Mouse (Mus musculus): Measurements from ENCODE around the gene Fam71e2. TPM values are rescaled to one million over a fixed set of nuclear protein-coding genes. Genes with fewer than 3 reads are reported as not detected.

Gene Fam71e2
- polyA plus RNA-seq, 1 experiment from 2014 or later: not detected

DNA sequence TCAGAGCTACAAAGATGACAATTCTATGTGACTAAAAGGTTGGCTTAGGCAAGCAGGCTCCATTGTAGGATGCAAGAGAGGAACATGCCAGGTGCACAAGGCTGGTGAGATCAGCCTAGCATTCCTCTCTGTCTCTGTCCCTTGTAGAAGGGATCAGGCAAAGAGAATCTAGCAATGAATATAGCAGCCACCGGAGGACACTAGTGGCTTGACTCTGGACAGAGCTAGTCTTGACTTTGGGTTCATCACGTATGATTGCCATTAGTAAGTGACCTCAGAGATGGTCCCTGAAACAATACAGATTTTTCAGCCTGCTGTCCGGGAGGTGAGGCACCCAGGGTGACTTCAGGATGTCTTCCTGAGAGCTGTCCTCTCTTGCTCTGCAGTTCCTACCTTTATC lies 58.5 kb downstream of the Fam71e2 start:
- no peak overlapping the region for H3K27ac ChIP-seq
- H3K4me3 ChIP-seq: no peak overlapping the region
- 82% methylated on average over 3 of the region's 3 CpGs for WGBS
- H3K4me1 ChIP-seq: no peaks in the 10 kb centered on the region
- no peaks in the 10 kb centered on the region for H3K9me3 ChIP-seq
- no peak overlapping the region for H3K9ac ChIP-seq
- H3K27me3 ChIP-seq (replicated peaks): no peaks in the 10 kb centered on the region
- peaks cover 67% of the 10 kb centered on the region for H3K36me3 ChIP-seq (replicated peaks)
- no peak for ATAC-seq (replicated peaks)
- H3K4me2 ChIP-seq: no peak overlapping the region

DNA sequence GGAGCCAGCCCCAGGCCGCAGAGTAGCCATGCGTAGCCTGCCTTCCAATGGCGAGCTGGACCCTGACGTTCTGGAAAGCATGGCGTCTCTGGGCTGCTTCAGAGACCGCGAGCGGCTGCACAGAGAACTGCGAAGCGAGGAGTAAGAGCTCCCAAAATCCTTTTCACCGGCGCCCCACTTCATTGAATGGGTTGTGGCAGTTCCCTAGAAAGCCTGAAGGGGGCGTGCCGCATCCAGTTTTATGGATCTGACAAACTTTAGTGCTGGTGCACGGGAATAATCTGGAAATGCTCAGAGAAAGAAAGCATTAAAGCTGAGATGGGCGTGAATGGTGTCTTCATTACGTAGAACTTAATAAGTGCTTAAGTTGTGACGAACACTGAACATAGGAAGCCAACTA lies 66.0 kb downstream of the Fam71e2 start:
- no peaks in the 10 kb centered on the region for H3K27me3 ChIP-seq (replicated peaks)
- H3K9ac ChIP-seq: no peak overlapping the region
- no peak overlapping the region for H3K4me2 ChIP-seq
- 26% methylated on average over 18 of the region's 18 CpGs for WGBS
- H3K27ac ChIP-seq: no peak overlapping the region
- no peak for ATAC-seq (replicated peaks)
- H3K4me1 ChIP-seq: no peaks in the 10 kb centered on the region
- peaks cover 57% of the 10 kb centered on the region for H3K36me3 ChIP-seq (replicated peaks)
- no peak overlapping the region for H3K4me3 ChIP-seq
- H3K9me3 ChIP-seq: no peaks in the 10 kb centered on the region

Other genes with a start within 250 kb of the Fam71e2 start
- gene Tnni3, start 247.1 kb downstream of the Fam71e2 start, polyA plus RNA-seq (2015; fragmentation: Nextera tagmentation; extraction: Ambion mirVana): 1.4 and 3.5 TPM in 2 replicates
- gene Dnaaf3, start 238.8 kb downstream of the Fam71e2 start, polyA plus RNA-seq (2015; fragmentation: Nextera tagmentation; extraction: Ambion mirVana): 2.3 and 2.8 TPM in 2 replicates
- 155 and 162 TPM in 2 replicates for gene Syt5, start 223.8 kb downstream of the Fam71e2 start, polyA plus RNA-seq (2015; fragmentation: Nextera tagmentation; extraction: Ambion mirVana)
- 0.75 and 1.3 TPM in 2 replicates for gene Ptprh, start 167.3 kb downstream of the Fam71e2 start, polyA plus RNA-seq (2015; fragmentation: Nextera tagmentation; extraction: Ambion mirVana)
- 3.8 and 4.2 TPM in 2 replicates for gene Tmem86b, start 139.9 kb downstream of the Fam71e2 start, polyA plus RNA-seq (2015; fragmentation: Nextera tagmentation; extraction: Ambion mirVana)
- gene Ppp6r1, start 112.3 kb downstream of the Fam71e2 start, polyA plus RNA-seq (2015; fragmentation: Nextera tagmentation; extraction: Ambion mirVana): 10.5 TPM in 2 replicates
- gene Hspbp1, start 86.2 kb downstream of the Fam71e2 start, polyA plus RNA-seq (2015; fragmentation: Nextera tagmentation; extraction: Ambion mirVana): 165 TPM in 2 replicates
- gene Brsk1, start 80.7 kb downstream of the Fam71e2 start, polyA plus RNA-seq (2015; fragmentation: Nextera tagmentation; extraction: Ambion mirVana): 8.6 TPM in 2 replicates
- 0.09 and 0.25 TPM in 2 replicates for gene Tmem150b, start 46.1 kb downstream of the Fam71e2 start, polyA plus RNA-seq (2015; fragmentation: Nextera tagmentation; extraction: Ambion mirVana)
- 75.3 and 77.2 TPM in 2 replicates for gene Kmt5c, start 31.2 kb downstream of the Fam71e2 start, polyA plus RNA-seq (2015; fragmentation: Nextera tagmentation; extraction: Ambion mirVana)
- 21.6 and 23.6 TPM in 2 replicates for gene Cox6b2, start 18.2 kb downstream of the Fam71e2 start, polyA plus RNA-seq (2015; fragmentation: Nextera tagmentation; extraction: Ambion mirVana)
- 1.0 and 1.6 TPM in 2 replicates for gene Il11, start 11.6 kb upstream of the Fam71e2 start, polyA plus RNA-seq (2015; fragmentation: Nextera tagmentation; extraction: Ambion mirVana)
- not detected in 2 replicates for gene Tmem190, start 11.6 kb upstream of the Fam71e2 start, polyA plus RNA-seq (2015; fragmentation: Nextera tagmentation; extraction: Ambion mirVana)
- 5.4 and 5.8 TPM in 2 replicates for gene Tmem238, start 18.4 kb upstream of the Fam71e2 start, polyA plus RNA-seq (2015; fragmentation: Nextera tagmentation; extraction: Ambion mirVana)
- gene Rpl28, start 21.6 kb upstream of the Fam71e2 start, polyA plus RNA-seq (2015; fragmentation: Nextera tagmentation; extraction: Ambion mirVana): 186 and 187 TPM in 2 replicates
- gene Ube2s, start 41.3 kb upstream of the Fam71e2 start, polyA plus RNA-seq (2015; fragmentation: Nextera tagmentation; extraction: Ambion mirVana): 265 and 288 TPM in 2 replicates
- gene Shisa7, start 73.4 kb upstream of the Fam71e2 start, polyA plus RNA-seq (2015; fragmentation: Nextera tagmentation; extraction: Ambion mirVana): 15.3 and 16.6 TPM in 2 replicates
- 3.1 and 4.6 TPM in 2 replicates for gene Isoc2b, start 99.0 kb upstream of the Fam71e2 start, polyA plus RNA-seq (2015; fragmentation: Nextera tagmentation; extraction: Ambion mirVana)
- gene Isoc2a, start 105.9 kb upstream of the Fam71e2 start, polyA plus RNA-seq (2015; fragmentation: Nextera tagmentation; extraction: Ambion mirVana): 0.54 and 0.57 TPM in 2 replicates
- 0.40 and 0.65 TPM in 2 replicates for gene Gm36210, start 135.2 kb upstream of the Fam71e2 start, polyA plus RNA-seq (2015; fragmentation: Nextera tagmentation; extraction: Ambion mirVana)
- 4.5 and 4.6 TPM in 2 replicates for gene Zfp628, start 143.9 kb upstream of the Fam71e2 start, polyA plus RNA-seq (2015; fragmentation: Nextera tagmentation; extraction: Ambion mirVana)
- 46.3 and 47.7 TPM in 2 replicates for gene Nat14, start 150.7 kb upstream of the Fam71e2 start, polyA plus RNA-seq (2015; fragmentation: Nextera tagmentation; extraction: Ambion mirVana)
- 1.0 and 1.4 TPM in 2 replicates for gene Ssc5d, start 154.5 kb upstream of the Fam71e2 start, polyA plus RNA-seq (2015; fragmentation: Nextera tagmentation; extraction: Ambion mirVana)
- 0.29 TPM in 1 of 2 replicates, not detected in the other for gene Sbk2, start 193.1 kb upstream of the Fam71e2 start, polyA plus RNA-seq (2015; fragmentation: Nextera tagmentation; extraction: Ambion mirVana)
- gene Sbk3, start 199.9 kb upstream of the Fam71e2 start, polyA plus RNA-seq (2015; fragmentation: Nextera tagmentation; extraction: Ambion mirVana): 0.32 and 0.41 TPM in 2 replicates
- 72.6 and 77.2 TPM in 2 replicates for gene Zfp579, start 224.9 kb upstream of the Fam71e2 start, polyA plus RNA-seq (2015; fragmentation: Nextera tagmentation; extraction: Ambion mirVana)
- gene Zfp524, start 243.1 kb upstream of the Fam71e2 start, polyA plus RNA-seq (2015; fragmentation: Nextera tagmentation; extraction: Ambion mirVana): 7.1 and 7.7 TPM in 2 replicates
- 41.3 and 48.8 TPM in 2 replicates for gene Fiz1, start 243.4 kb upstream of the Fam71e2 start, polyA plus RNA-seq (2015; fragmentation: Nextera tagmentation; extraction: Ambion mirVana)
- 1.2 TPM in 1 of 2 replicates, not detected in the other for gene Gm44973, start 244.2 kb upstream of the Fam71e2 start, polyA plus RNA-seq (2015; fragmentation: Nextera tagmentation; extraction: Ambion mirVana)
- gene Zfp865, start 249.1 kb upstream of the Fam71e2 start, polyA plus RNA-seq (2015; fragmentation: Nextera tagmentation; extraction: Ambion mirVana): 8.0 and 8.4 TPM in 2 replicates
- gene Ccdc106, start 249.3 kb upstream of the Fam71e2 start, polyA plus RNA-seq (2015; fragmentation: Nextera tagmentation; extraction: Ambion mirVana): 64.9 and 67.8 TPM in 2 replicates

All from midbrain, embryonic 15.5 days (tissue).